8 mouse cellular contexts compared by ENCODE assay signal in the genomic region with DNA sequence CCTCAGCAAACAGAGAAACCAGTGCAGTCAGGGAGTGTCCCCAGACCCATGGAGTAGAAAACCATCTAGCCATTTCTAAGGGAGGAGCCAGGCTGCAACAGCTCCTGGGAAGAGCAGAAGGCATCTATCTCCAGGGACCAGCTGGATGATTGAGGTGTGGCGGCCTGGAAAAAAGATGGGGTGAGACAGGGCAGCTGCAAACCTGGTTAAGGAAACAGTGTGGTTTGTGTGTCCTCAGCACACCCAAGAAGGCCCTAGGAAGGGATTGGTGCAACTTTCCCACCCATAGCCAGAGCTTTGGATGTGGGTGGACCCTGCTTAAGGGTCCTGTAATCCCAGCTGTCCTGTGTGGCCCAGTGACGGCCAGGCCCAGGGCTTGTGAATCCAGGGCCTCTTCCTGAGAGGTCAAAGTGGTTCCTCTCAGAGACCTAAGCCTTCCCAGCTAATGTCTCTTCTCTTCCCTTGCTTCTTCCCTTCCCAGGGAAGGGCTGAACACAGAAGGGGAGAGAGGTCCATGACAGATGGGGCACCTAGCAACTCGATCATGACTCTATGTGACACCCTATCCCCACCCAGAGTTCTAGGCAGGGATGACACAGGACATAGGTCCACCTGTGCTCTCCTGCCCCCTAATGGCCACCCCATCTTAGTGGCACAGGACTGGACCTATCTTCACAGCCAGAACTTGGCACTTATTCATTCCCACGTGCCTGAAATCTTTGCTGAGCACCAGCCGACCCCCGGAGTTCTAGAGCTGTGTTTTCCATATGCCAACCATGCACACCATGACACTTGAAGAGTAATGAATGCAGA. TPM values are rescaled to one million over a fixed set of nuclear protein-coding genes. Genes with fewer than 3 reads are reported as not detected.
DNase-seq lines count a peak whose midpoint lies in the region; ATAC-seq and TF ChIP-seq lines count a peak whose summit lies in the region.

No protein-coding gene starts in this region.

- no peak overlapping the region for H3K9ac ChIP-seq in hindbrain, embryonic 13.5 days
- H3K9ac ChIP-seq in liver, embryonic 15.5 days, result no peak overlapping the region

- peak overlapping the region; percentile 41 for H3K4me3 ChIP-seq in E14TG2a.4 (replicated peaks; ENCODE audit: low read length)
- no peak overlapping the region for H3K4me3 ChIP-seq in hindbrain, embryonic 13.5 days
- H3K4me3 ChIP-seq in liver, embryonic 15.5 days (replicated peaks), result no peak overlapping the region
- no peak overlapping the region for H3K4me3 ChIP-seq in midbrain, embryonic 10.5 days

- WGBS in hindbrain, embryonic 13.5 days, result 59% methylated on average over 6 of the region's 6 CpGs
- 36% methylated on average over 6 of the region's 6 CpGs for WGBS in liver, embryonic 15.5 days (ENCODE audit: insufficient replicate concordance)
- WGBS in midbrain, embryonic 10.5 days, result 66% methylated on average over 6 of the region's 6 CpGs

- DNase-seq in heart, adult 11 months, result peak; percentile 90
- DNase-seq in heart, adult 8-10 months (ENCODE audit: low spot score), result no peak
- DNase-seq in cerebellum, adult 18-20 months, result peak; percentile 65 to 68
- peak; percentile 68 to 69 for DNase-seq in spleen, postnatal 36 days (ENCODE audit: low spot score in 2 of 2)
- no peak for DNase-seq in midbrain, embryonic 10.5 days (ENCODE audit: low spot score)

- 0 out of 2 replicates have a peak overlapping the region, but pooled peaks have one; percentile 8 for H3K27ac ChIP-seq in hindbrain, embryonic 13.5 days
- no peak overlapping the region for H3K27ac ChIP-seq in liver, embryonic 15.5 days (replicated peaks)
- no peak overlapping the region for H3K27ac ChIP-seq in midbrain, embryonic 10.5 days (replicated peaks)

- H3K9me3 ChIP-seq in E14TG2a.4 (ENCODE audit: low read length), result no peaks in the 10 kb centered on the region
- H3K9me3 ChIP-seq in hindbrain, embryonic 13.5 days, result no peaks in the 10 kb centered on the region
- no peaks in the 10 kb centered on the region for H3K9me3 ChIP-seq in liver, embryonic 15.5 days (replicated peaks)
- H3K9me3 ChIP-seq in midbrain, embryonic 10.5 days (replicated peaks), result no peaks in the 10 kb centered on the region

- H3K27me3 ChIP-seq in E14TG2a.4 (ENCODE audit: insufficient read depth, low read length), result no peaks in the 10 kb centered on the region
- no peaks in the 10 kb centered on the region for H3K27me3 ChIP-seq in hindbrain, embryonic 13.5 days
- H3K27me3 ChIP-seq in liver, embryonic 15.5 days, result no peaks in the 10 kb centered on the region
- H3K27me3 ChIP-seq in midbrain, embryonic 10.5 days (ENCODE audit: low read depth, poor library complexity, severe bottlenecking), result no peaks in the 10 kb centered on the region

- peak; percentile 25; the same call in 1 of the 2 replicates for TF ChIP-seq CTCF in E14TG2a.4 (conservative IDR thresholded peaks at IDR 0.05; ENCODE audit: low read length)

- no peaks in the 10 kb centered on the region for H3K36me3 ChIP-seq in E14TG2a.4 (ENCODE audit: insufficient read depth, low read length)
- no peaks in the 10 kb centered on the region for H3K36me3 ChIP-seq in hindbrain, embryonic 13.5 days
- no peaks in the 10 kb centered on the region for H3K36me3 ChIP-seq in liver, embryonic 15.5 days (replicated peaks)
- H3K36me3 ChIP-seq in midbrain, embryonic 10.5 days, result no peaks in the 10 kb centered on the region

- H3K4me1 ChIP-seq in E14TG2a.4 (replicated peaks; ENCODE audit: low read depth, low read length), result peaks cover 76% of the 10 kb centered on the region
- H3K4me1 ChIP-seq in hindbrain, embryonic 13.5 days (replicated peaks), result no peaks in the 10 kb centered on the region
- peaks cover 21% of the 10 kb centered on the region for H3K4me1 ChIP-seq in liver, embryonic 15.5 days (replicated peaks)
- peaks cover 6% of the 10 kb centered on the region for H3K4me1 ChIP-seq in midbrain, embryonic 10.5 days

- no peak overlapping the region for H3K4me2 ChIP-seq in hindbrain, embryonic 13.5 days
- no peak overlapping the region for H3K4me2 ChIP-seq in liver, embryonic 15.5 days

- ATAC-seq in hindbrain, embryonic 13.5 days (ENCODE audit: low FRiP score), result no peak
- peak; percentile 49; the same call in 1 of the 2 replicates for ATAC-seq in liver, embryonic 15.5 days (ENCODE audit: insufficient read depth)

RNA-seq across cellular contexts. Expression of a gene that starts 14.2 kb away (rescaled TPM):
- total RNA-seq in heart, adult 8-10 months (2022), result 10 to 100 TPM; 23.2 to 32.4 (median 28.9) TPM
- polyA plus RNA-seq in hindbrain, embryonic 13.5 days (2015; fragmentation: Nextera tagmentation; extraction: Ambion mirVana), result 12.6 and 13.0 TPM in 2 replicates
- polyA plus RNA-seq in liver, embryonic 15.5 days (2015; fragmentation: Nextera tagmentation; extraction: Ambion mirVana), result 7.6 TPM in 2 replicates
- polyA plus RNA-seq in midbrain, embryonic 10.5 days (2016; fragmentation: Nextera tagmentation; extraction: Ambion mirVana), result 15.1 and 15.5 TPM in 2 replicates

RNA-seq across cellular contexts. Expression of a gene that starts 30.9 kb away (rescaled TPM):
- 1 to 10 TPM in 3 of 4 experiments, under 1 TPM in 1; 0.73 to 2.3 (median 1.2) TPM for total RNA-seq in heart, adult 8-10 months (2022)
- 0.42 and 0.48 TPM in 2 replicates for polyA plus RNA-seq in hindbrain, embryonic 13.5 days (2015; fragmentation: Nextera tagmentation; extraction: Ambion mirVana)
- 9.4 and 9.6 TPM in 2 replicates for polyA plus RNA-seq in liver, embryonic 15.5 days (2015; fragmentation: Nextera tagmentation; extraction: Ambion mirVana)
- polyA plus RNA-seq in midbrain, embryonic 10.5 days (2016; fragmentation: Nextera tagmentation; extraction: Ambion mirVana), result 0.86 and 0.87 TPM in 2 replicates

RNA-seq across cellular contexts. Expression of a gene that starts 45.7 kb away (rescaled TPM):
- total RNA-seq in heart, adult 8-10 months (2022), result 10 to 100 TPM; 80.1 to 97.8 (median 88.2) TPM
- polyA plus RNA-seq in hindbrain, embryonic 13.5 days (2015; fragmentation: Nextera tagmentation; extraction: Ambion mirVana), result 381 and 387 TPM in 2 replicates
- 109 and 118 TPM in 2 replicates for polyA plus RNA-seq in liver, embryonic 15.5 days (2015; fragmentation: Nextera tagmentation; extraction: Ambion mirVana)
- 961 and 1,033 TPM in 2 replicates for polyA plus RNA-seq in midbrain, embryonic 10.5 days (2016; fragmentation: Nextera tagmentation; extraction: Ambion mirVana)

RNA-seq across cellular contexts. Expression of a gene that starts 56.8 kb away (rescaled TPM):
- total RNA-seq in heart, adult 8-10 months (2022), result 10 to 100 TPM; 26.3 to 33.8 (median 29.8) TPM
- 94.1 and 99.0 TPM in 2 replicates for polyA plus RNA-seq in hindbrain, embryonic 13.5 days (2015; fragmentation: Nextera tagmentation; extraction: Ambion mirVana)
- 40.1 and 43.9 TPM in 2 replicates for polyA plus RNA-seq in liver, embryonic 15.5 days (2015; fragmentation: Nextera tagmentation; extraction: Ambion mirVana)
- polyA plus RNA-seq in midbrain, embryonic 10.5 days (2016; fragmentation: Nextera tagmentation; extraction: Ambion mirVana), result 106 and 108 TPM in 2 replicates

Comparison
In these comparisons a context has a peak if more than half of its experiments do, and no peak if none do; other contexts are left out.
1. DNase-seq: peak in heart, adult 11 months (single experiment), cerebellum, adult 18-20 months (2 of 2) and spleen, postnatal 36 days (2 of 2); none in heart, adult 8-10 months (single experiment) and midbrain, embryonic 10.5 days (single experiment).